13 mouse cellular contexts compared by ENCODE assay signal in the genomic region with DNA sequence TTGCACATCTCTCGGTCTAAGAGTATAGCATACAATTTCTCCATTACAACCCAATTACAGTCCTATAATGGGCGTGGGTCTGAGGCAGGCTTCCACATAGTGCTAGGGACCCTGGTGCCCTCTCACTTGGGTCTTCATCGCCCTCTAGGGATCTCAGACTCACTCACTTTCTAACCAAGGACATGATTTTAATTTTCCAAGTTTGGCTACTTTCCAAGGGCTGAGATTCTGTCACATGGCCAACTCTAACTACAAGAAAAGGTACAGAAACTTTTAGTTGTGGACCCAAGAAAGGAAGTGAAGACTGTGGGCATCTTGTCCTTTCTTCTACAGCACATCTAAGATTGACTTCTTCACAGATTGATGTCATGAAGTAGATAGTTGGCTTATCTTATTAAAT.
"Had no signal": no experiment of that assay in that cellular context is flagged by ENCODE, and none has a peak within 500 bp of the region (broad histone marks: within the 10 kb centered on the region; RNA-seq: fewer than 3 reads in every experiment).

No protein-coding gene starts in this region.

- H3K27ac ChIP-seq: limb, embryonic 10.5 days; limb, embryonic 13.5 days; liver, embryonic 12.5 days; liver, embryonic 15.5 days had no signal

- H3K4me3 ChIP-seq: limb, embryonic 10.5 days; limb, embryonic 13.5 days; liver, embryonic 12.5 days; liver, embryonic 15.5 days had no signal

- DNase-seq: kidney, postnatal 10 days; kidney, postnatal 36 days; layer of hippocampus, adult 9-11 months; liver; lung, adult 18-20 months; lung, postnatal 4 days; midbrain, embryonic 14.5 days; thymus, adult 18-20 months; thymus, postnatal 36 days had no signal
